Mouse (Mus musculus) heart, embryonic 12.5 days (tissue): ENCODE measurements around the gene Ahnak. TPM values are rescaled to one million over a fixed set of nuclear protein-coding genes. Genes with fewer than 3 reads are reported as not detected.
A peak's percentile ranks its signal among the peaks of the same experiment; 100 is the strongest.

Experiments used
- ATAC-seq: fragments of 200-750 bp; cut with Nextera tagmentation; 2 replicates; pipeline ENCODE4 v1.8.0; 2017; ENCODE audit warnings: moderate TSS enrichment, moderate library complexity; ENCODE audit not compliant: insufficient number of reproducible peaks, low FRiP score
- H3K27ac ChIP-seq: fragments of 300-500 bp; sonication (generic); 2 replicates; pipeline ENCODE4 v1.5.1; 2016; ENCODE audit warnings: mild to moderate bottlenecking, moderate library complexity; ENCODE audit not compliant: poor library complexity, severe bottlenecking
- H3K27me3 ChIP-seq: fragments of 300-500 bp; sonication (generic); replicated peaks from 2 replicates; pipeline ENCODE4 v1.6.1; 2016; ENCODE audit warnings: mild to moderate bottlenecking, moderate library complexity
- H3K36me3 ChIP-seq: fragments of 300-500 bp; sonication (generic); 2 replicates; pipeline ENCODE4 v1.6.1; 2016; ENCODE audit warnings: mild to moderate bottlenecking, moderate library complexity
- H3K4me1 ChIP-seq: fragments of 300-500 bp; sonication (generic); replicated peaks from 2 replicates; pipeline ENCODE4 v1.6.1; 2016; ENCODE audit warnings: mild to moderate bottlenecking
- H3K4me2 ChIP-seq: fragments of 300-500 bp; sonication (generic); 2 replicates; pipeline ENCODE4 v1.6.1; 2016; ENCODE audit warnings: mild to moderate bottlenecking, moderate library complexity
- H3K4me3 ChIP-seq: fragments of 300-500 bp; sonication (generic); 2 replicates; pipeline ENCODE4 v1.5.1; 2016; ENCODE audit warnings: mild to moderate bottlenecking
- H3K9ac ChIP-seq: fragments of 300-500 bp; sonication (generic); 2 replicates; pipeline ENCODE4 v1.6.1; 2016; ENCODE audit warnings: mild to moderate bottlenecking, moderate library complexity
- H3K9me3 ChIP-seq: fragments of 300-500 bp; sonication (generic); replicated peaks from 2 replicates; pipeline ENCODE4 v1.6.1; 2016; ENCODE audit warnings: mild to moderate bottlenecking, moderate library complexity
- WGBS: fragments of 180-500 bp; shearing (Covaris S2); methylation state at CpG from one replicate; pipeline ENCODE4 v1.1.7; 2016; 5-methylcytosine and 5-hydroxymethylcytosine counted together
- polyA plus RNA-seq: library from polyadenylated mRNA; unstranded; fragments of >200 nt; fragmentation: Nextera tagmentation; extraction: Ambion mirVana; gene quantifications from 2 replicates; pipeline ENCODE4 v1.2.1, GENCODE M21; 2016

Ahnak gene
- 26.0 and 27.1 TPM in 2 replicates for polyA plus RNA-seq

- H3K9me3 ChIP-seq, result no peaks in the 10 kb centered on the region
- H3K4me1 ChIP-seq, result peaks cover 80% of the 10 kb centered on the region
- no peaks in the 10 kb centered on the region for H3K27me3 ChIP-seq
- H3K27ac ChIP-seq, result peak within 1 kb of the TSS; percentile 95
- ATAC-seq, result peak; percentile 75
- H3K4me3 ChIP-seq, result peak within 1 kb of the TSS; percentile 90
- no peaks in the 10 kb centered on the region for H3K36me3 ChIP-seq
- H3K4me2 ChIP-seq, result peak within 1 kb of the TSS; percentile 71
- WGBS, result under 1% methylated on average over 37 of the region's 42 CpGs
- H3K9ac ChIP-seq, result peak within 1 kb of the TSS; percentile 97
Observed at GRCm38 (mm10) chr19:8989066-8989566, at the start of gene Ahnak. Gene Ahnak, plus strand, starts transcription at chr19:8989284.

- peaks cover 53% of the 10 kb centered on the region for H3K36me3 ChIP-seq
- WGBS, result 78% methylated on average over 15 of the region's 15 CpGs
- H3K27ac ChIP-seq, result no peak overlapping the region
- peaks cover 35% of the 10 kb centered on the region for H3K4me1 ChIP-seq
- H3K9me3 ChIP-seq, result no peaks in the 10 kb centered on the region
- peak overlapping the region; percentile 72 for H3K4me2 ChIP-seq
- no peak for ATAC-seq
- H3K4me3 ChIP-seq, result no peak overlapping the region
- H3K27me3 ChIP-seq, result no peaks in the 10 kb centered on the region
- H3K9ac ChIP-seq, result peak overlapping the region; percentile 77; the same call in 1 of the 2 replicates
Observed at GRCm38 (mm10) chr19:8940526-8941133, 48.5 kb upstream of the Ahnak start.

- peak overlapping the region; percentile 70; the same call in 1 of the 2 replicates for H3K27ac ChIP-seq
- H3K36me3 ChIP-seq, result peaks cover 53% of the 10 kb centered on the region
- H3K4me1 ChIP-seq, result peaks cover 35% of the 10 kb centered on the region
- no peak for ATAC-seq
- H3K4me3 ChIP-seq, result peak overlapping the region; percentile 88
- H3K27me3 ChIP-seq, result no peaks in the 10 kb centered on the region
- 36% methylated on average over 10 of the region's 10 CpGs for WGBS
- peak overlapping the region; percentile 72 for H3K4me2 ChIP-seq
- H3K9me3 ChIP-seq, result no peaks in the 10 kb centered on the region
- H3K9ac ChIP-seq, result peak overlapping the region; percentile 77
Observed at GRCm38 (mm10) chr19:8941136-8941514, 48.0 kb upstream of the Ahnak start.

- Histone ChIP-seq H3K36me3 (peaks cover 54% of the 10 kb centered on the region), H3K4me2 (peak within 1 kb of the TSS; percentile 72), H3K9ac (peak within 1 kb of the TSS; percentile 98), H3K27ac (peak within 1 kb of the TSS; percentile 97), H3K4me3 (peak within 1 kb of the TSS; percentile 88), H3K9me3 (no peaks in the 10 kb centered on the region), H3K27me3 (no peaks in the 10 kb centered on the region), H3K4me1 (peaks cover 35% of the 10 kb centered on the region)
- WGBS, result under 1% methylated on average over 64 of the region's 64 CpGs
- ATAC-seq, result peak; percentile 93
Observed at GRCm38 (mm10) chr19:8941515-8942217, 47.4 kb upstream of the Ahnak start, which contains the start of gene Mta2. Gene Mta2, plus strand, starts transcription at chr19:8941875.

GRCm38 (mm10) chr19:8942276-8942964, 46.7 kb upstream of the Ahnak start:
- ATAC-seq, result peak; percentile 68
- WGBS, result under 1% methylated on average over 46 of the region's 46 CpGs
- peaks cover 55% of the 10 kb centered on the region for H3K36me3 ChIP-seq

GRCm38 (mm10) chr19:8943047-8943446, 46.0 kb upstream of the Ahnak start:
- 60% methylated on average over 2 of the region's 2 CpGs for WGBS
- Histone ChIP-seq H3K4me2 (peak overlapping the region; percentile 72), H3K4me3 (peak overlapping the region; percentile 88), H3K9ac (peak overlapping the region; percentile 98), H3K27me3 (no peaks in the 10 kb centered on the region), H3K36me3 (peaks cover 57% of the 10 kb centered on the region), H3K27ac (peak overlapping the region; percentile 97), H3K9me3 (no peaks in the 10 kb centered on the region), H3K4me1 (peaks cover 35% of the 10 kb centered on the region)
- no peak for ATAC-seq

More at GRCm38 (mm10) chr19:8942276-8942964, 46.7 kb upstream of the Ahnak start:
- peak overlapping the region; percentile 88 for H3K4me3 ChIP-seq
- peak overlapping the region; percentile 72 for H3K4me2 ChIP-seq
- peak overlapping the region; percentile 98 for H3K9ac ChIP-seq
- peaks cover 35% of the 10 kb centered on the region for H3K4me1 ChIP-seq
- H3K27me3 ChIP-seq, result no peaks in the 10 kb centered on the region
- H3K27ac ChIP-seq, result peak overlapping the region; percentile 97
- no peaks in the 10 kb centered on the region for H3K9me3 ChIP-seq

GRCm38 (mm10) chr19:8944062-8944461, 45.0 kb upstream of the Ahnak start:
- Histone ChIP-seq H3K36me3 (peaks cover 58% of the 10 kb centered on the region), H3K4me1 (peaks cover 35% of the 10 kb centered on the region), H3K27me3 (no peaks in the 10 kb centered on the region), H3K9ac (peak overlapping the region; percentile 62; the same call in 1 of the 2 replicates), H3K27ac (peak overlapping the region; percentile 5), H3K9me3 (no peaks in the 10 kb centered on the region), H3K4me2 (peak overlapping the region; percentile 72), H3K4me3 (peak overlapping the region; percentile 88)
- 37% methylated on average over 5 of the region's 5 CpGs for WGBS
- no peak for ATAC-seq

GRCm38 (mm10) chr19:8944750-8945149, 44.3 kb upstream of the Ahnak start:
- WGBS, result 39% methylated on average over 5 of the region's 5 CpGs
- H3K27me3 ChIP-seq, result no peaks in the 10 kb centered on the region
- peak overlapping the region; percentile 13 for H3K27ac ChIP-seq
- no peak for ATAC-seq
- peak overlapping the region; percentile 18 for H3K4me3 ChIP-seq
- H3K4me2 ChIP-seq, result peak overlapping the region; percentile 50
- H3K36me3 ChIP-seq, result peaks cover 60% of the 10 kb centered on the region
- H3K9me3 ChIP-seq, result no peaks in the 10 kb centered on the region
- H3K4me1 ChIP-seq, result peaks cover 35% of the 10 kb centered on the region
- H3K9ac ChIP-seq, result peak overlapping the region; percentile 33; the same call in 1 of the 2 replicates

GRCm38 (mm10) chr19:8945251-8945650, 43.8 kb upstream of the Ahnak start:
- Histone ChIP-seq H3K9me3 (no peaks in the 10 kb centered on the region), H3K4me3 (peak overlapping the region; percentile 18), H3K27ac (peak overlapping the region; percentile 13; the same call in 1 of the 2 replicates), H3K4me2 (peak overlapping the region; percentile 50), H3K36me3 (peaks cover 64% of the 10 kb centered on the region), H3K27me3 (no peaks in the 10 kb centered on the region), H3K9ac (0 out of 2 replicates have a peak overlapping the region, but pooled peaks have one; percentile 33), H3K4me1 (peaks cover 34% of the 10 kb centered on the region)
- WGBS, result 82% methylated on average over 6 of the region's 6 CpGs
- no peak for ATAC-seq

GRCm38 (mm10) chr19:8946929-8947328, 42.2 kb upstream of the Ahnak start:
- Histone ChIP-seq H3K27me3 (no peaks in the 10 kb centered on the region), H3K4me3 (no peak overlapping the region), H3K27ac (no peak overlapping the region), H3K4me2 (no peak overlapping the region), H3K4me1 (peaks cover 23% of the 10 kb centered on the region), H3K9ac (no peak overlapping the region), H3K36me3 (peaks cover 81% of the 10 kb centered on the region), H3K9me3 (no peaks in the 10 kb centered on the region)
- 84% methylated on average over 7 of the region's 7 CpGs for WGBS
- no peak for ATAC-seq
